Mouse (Mus musculus) hindbrain, embryonic 16.5 days (tissue): ENCODE measurements around the gene Dusp3. TPM values are rescaled to one million over a fixed set of nuclear protein-coding genes. Genes with fewer than 3 reads are reported as not detected.

Source experiments
- ATAC-seq: fragments of 200-750 bp; cut with Nextera tagmentation; 2 replicates; pipeline ENCODE4 v1.8.0; 2017; ENCODE audit warnings: moderate TSS enrichment, moderate library complexity
- H3K27ac ChIP-seq: fragments of 300-500 bp; sonication (generic); 2 replicates; pipeline ENCODE4 v1.5.1; 2014; ENCODE audit warnings: low read depth, mild to moderate bottlenecking, control low read depth, low read length, moderate library complexity
- H3K27me3 ChIP-seq: fragments of 300-500 bp; sonication (generic); replicated peaks from 2 replicates; pipeline ENCODE4 v1.6.1; 2014; ENCODE audit warnings: low read length; ENCODE audit not compliant: control insufficient read depth, insufficient read depth
- H3K36me3 ChIP-seq: fragments of 300-500 bp; sonication (generic); 2 replicates; pipeline ENCODE4 v1.6.1; 2014; ENCODE audit warnings: mild to moderate bottlenecking, low read length, moderate library complexity, mixed read lengths; ENCODE audit not compliant: control insufficient read depth, insufficient read depth
- H3K4me1 ChIP-seq: fragments of 300-500 bp; sonication (generic); 2 replicates; pipeline ENCODE4 v1.6.1; 2014; ENCODE audit warnings: low read depth, low read length; ENCODE audit not compliant: control insufficient read depth, insufficient read depth
- H3K4me2 ChIP-seq: fragments of 300-500 bp; sonication (generic); 2 replicates; pipeline ENCODE4 v1.6.1; 2014; ENCODE audit warnings: mild to moderate bottlenecking, low read length, control low read depth, moderate library complexity
- H3K4me3 ChIP-seq: fragments of 300-500 bp; sonication (generic); 2 replicates; pipeline ENCODE4 v1.5.1; 2014; ENCODE audit warnings: mild to moderate bottlenecking, low read length, control low read depth, moderate library complexity
- H3K9ac ChIP-seq: fragments of 300-500 bp; sonication (generic); 2 replicates; pipeline ENCODE4 v1.6.1; 2014; ENCODE audit warnings: low read depth, mild to moderate bottlenecking, control low read depth, low read length, moderate library complexity
- H3K9me3 ChIP-seq: fragments of 300-500 bp; sonication (generic); 2 replicates; pipeline ENCODE4 v1.6.1; 2014; ENCODE audit warnings: mild to moderate bottlenecking, low read length, moderate library complexity; ENCODE audit not compliant: control insufficient read depth
- WGBS: fragments of 180-500 bp; shearing (Covaris S2); extraction: QIAGEN DNeasy Blood & Tissue Kit; methylation state at CpG from one replicate; pipeline ENCODE4 v1.1.7; 2014; 5-methylcytosine and 5-hydroxymethylcytosine counted together
- polyA plus RNA-seq: library from polyadenylated mRNA; unstranded; fragments of >200 nt; fragmentation: Nextera tagmentation; extraction: Ambion mirVana; gene quantifications from 2 replicates; pipeline ENCODE4 v1.2.1, GENCODE M21; 2015

Dusp3 gene
- polyA plus RNA-seq, 1 experiment from 2014 or later = 32.1 TPM

GRCm38 (mm10) chr11:102019736-102020135 is 32.9 kb upstream of the Dusp3 start:
- Histone ChIP-seq H3K4me1 (peaks cover 4% of the 10 kb centered on the region), H3K4me3 (no peak overlapping the region)

GRCm38 (mm10) chr11:102016136-102016535 is 29.3 kb upstream of the Dusp3 start:
- Histone ChIP-seq H3K27me3 (no peaks in the 10 kb centered on the region), H3K36me3 (peaks cover 13% of the 10 kb centered on the region), H3K27ac (no peak overlapping the region), H3K9me3 (no peaks in the 10 kb centered on the region), H3K9ac (no peak overlapping the region), H3K4me2 (no peak overlapping the region), H3K4me3 (no peak overlapping the region), H3K4me1 (no peaks in the 10 kb centered on the region)
- ATAC-seq = no peak
- 88% methylated on average over 1 of the region's 1 CpGs for WGBS

More at GRCm38 (mm10) chr11:102019736-102020135, 32.9 kb upstream of the Dusp3 start:
- H3K4me2 ChIP-seq = no peak overlapping the region
- no peaks in the 10 kb centered on the region for H3K9me3 ChIP-seq
- no peak overlapping the region for H3K9ac ChIP-seq
- H3K27ac ChIP-seq = no peak overlapping the region
- no peak for ATAC-seq
- no peaks in the 10 kb centered on the region for H3K27me3 ChIP-seq
- WGBS = 57% methylated on average over 9 of the region's 9 CpGs
- H3K36me3 ChIP-seq = peaks cover 7% of the 10 kb centered on the region; the same call in 1 of the 2 replicates

GRCm38 (mm10) chr11:102015472-102015871 is 28.7 kb upstream of the Dusp3 start:
- ATAC-seq = no peak
- peaks cover 13% of the 10 kb centered on the region for H3K36me3 ChIP-seq
- H3K27ac ChIP-seq = no peak overlapping the region
- no peak overlapping the region for H3K4me2 ChIP-seq
- no peaks in the 10 kb centered on the region for H3K27me3 ChIP-seq
- WGBS = 64% methylated on average over 6 of the region's 6 CpGs
- H3K4me3 ChIP-seq = no peak overlapping the region
- peaks cover 3% of the 10 kb centered on the region for H3K4me1 ChIP-seq
- H3K9me3 ChIP-seq = no peaks in the 10 kb centered on the region
- H3K9ac ChIP-seq = no peak overlapping the region

- WGBS = 87% methylated on average over 8 of the region's 8 CpGs
- ATAC-seq = no peak
- Histone ChIP-seq H3K4me3 (no peak overlapping the region), H3K27ac (no peak overlapping the region), H3K9ac (no peak overlapping the region), H3K27me3 (no peaks in the 10 kb centered on the region), H3K9me3 (no peaks in the 10 kb centered on the region), H3K4me1 (peaks cover 9% of the 10 kb centered on the region), H3K36me3 (peaks cover 16% of the 10 kb centered on the region), H3K4me2 (no peak overlapping the region)
These were observed 26.4 kb upstream of the Dusp3 start for GRCm38 (mm10) chr11:102013201-102013600.

- H3K4me1 ChIP-seq = peaks cover 9% of the 10 kb centered on the region
- no peaks in the 10 kb centered on the region for H3K27me3 ChIP-seq
- no peak overlapping the region for H3K4me3 ChIP-seq
- no peak overlapping the region for H3K4me2 ChIP-seq
- H3K36me3 ChIP-seq = peaks cover 19% of the 10 kb centered on the region
- 71% methylated on average over 8 of the region's 8 CpGs for WGBS
- H3K9me3 ChIP-seq = no peaks in the 10 kb centered on the region
- H3K9ac ChIP-seq = no peak overlapping the region
- ATAC-seq = no peak
- H3K27ac ChIP-seq = no peak overlapping the region
These were observed 24.7 kb upstream of the Dusp3 start for GRCm38 (mm10) chr11:102011510-102011909.

- H3K4me3 ChIP-seq = no peak overlapping the region
- H3K4me1 ChIP-seq = peaks cover 9% of the 10 kb centered on the region
- peaks cover 19% of the 10 kb centered on the region for H3K36me3 ChIP-seq
- no peak overlapping the region for H3K9ac ChIP-seq
- peak; percentile 88 for ATAC-seq
- no peaks in the 10 kb centered on the region for H3K27me3 ChIP-seq
- no peaks in the 10 kb centered on the region for H3K9me3 ChIP-seq
- H3K27ac ChIP-seq = peak overlapping the region; percentile 83
- 32% methylated on average over 13 of the region's 13 CpGs for WGBS
- H3K4me2 ChIP-seq = no peak overlapping the region
These were observed 23.3 kb upstream of the Dusp3 start for GRCm38 (mm10) chr11:102010140-102010539.

GRCm38 (mm10) chr11:102008954-102009637 is 22.3 kb upstream of the Dusp3 start:
- WGBS = 76% methylated on average over 15 of the region's 15 CpGs
- H3K4me3 ChIP-seq = no peak overlapping the region
- peaks cover 9% of the 10 kb centered on the region for H3K4me1 ChIP-seq
- peaks cover 22% of the 10 kb centered on the region for H3K36me3 ChIP-seq
- H3K27me3 ChIP-seq = no peaks in the 10 kb centered on the region
- H3K9me3 ChIP-seq = no peaks in the 10 kb centered on the region
- no peak overlapping the region for H3K4me2 ChIP-seq
- ATAC-seq = no peak
- peak overlapping the region; percentile 83 for H3K27ac ChIP-seq
- H3K9ac ChIP-seq = no peak overlapping the region

- Histone ChIP-seq H3K27me3 (no peaks in the 10 kb centered on the region), H3K9me3 (no peaks in the 10 kb centered on the region), H3K4me1 (peaks cover 9% of the 10 kb centered on the region), H3K27ac (no peak overlapping the region), H3K36me3 (peaks cover 22% of the 10 kb centered on the region), H3K4me3 (no peak overlapping the region), H3K4me2 (no peak overlapping the region), H3K9ac (no peak overlapping the region)
- no peak for ATAC-seq
- 92% methylated on average over 8 of the region's 8 CpGs for WGBS
These were observed 21.6 kb upstream of the Dusp3 start for GRCm38 (mm10) chr11:102008372-102008771.

GRCm38 (mm10) chr11:102006688-102007087 is 19.9 kb upstream of the Dusp3 start:
- Histone ChIP-seq H3K4me3 (no peak overlapping the region), H3K27ac (no peak overlapping the region), H3K9ac (no peak overlapping the region), H3K27me3 (no peaks in the 10 kb centered on the region), H3K36me3 (peaks cover 18% of the 10 kb centered on the region), H3K9me3 (no peaks in the 10 kb centered on the region), H3K4me2 (no peak overlapping the region), H3K4me1 (peaks cover 9% of the 10 kb centered on the region)
- no peak for ATAC-seq
- WGBS = 69% methylated on average over 5 of the region's 5 CpGs
